Mouse (Mus musculus) cerebellum, postnatal 14 days (tissue): ENCODE measurements around the gene Gm20708.
"Not testable (repeated sequence)": the region's sequence is repeated elsewhere in the genome, so short reads cannot be mapped to it uniquely, and the experiment has no call there.

Experiments used
- DNase-seq, 2 experiments: peaks; one replicate each; pipeline ENCODE4 v3.0.0; 2021; ENCODE audit warnings: mixed read lengths in 2 of 2

Gm20708 gene

GRCm38 (mm10) chr11:117814704-117815366, 5.4 kb downstream of the Gm20708 start:
- DNase-seq, result no peak

GRCm38 (mm10) chr11:117815850-117816249, 6.4 kb downstream of the Gm20708 start:
- DNase-seq, result not testable (repeated sequence)

GRCm38 (mm10) chr11:117816389-117816996, 7.0 kb downstream of the Gm20708 start:
- no peak for DNase-seq

GRCm38 (mm10) chr11:117819095-117819494, 9.6 kb downstream of the Gm20708 start:
- DNase-seq, result peak in 1 of 2 experiments; percentile 38

GRCm38 (mm10) chr11:117820173-117820572, 10.7 kb downstream of the Gm20708 start:
- DNase-seq, result no peak

GRCm38 (mm10) chr11:117821868-117822267, 12.4 kb downstream of the Gm20708 start:
- no peak for DNase-seq

- DNase-seq, result no peak
Observed at GRCm38 (mm10) chr11:117822728-117823241, 13.3 kb downstream of the Gm20708 start.

GRCm38 (mm10) chr11:117823411-117823810, 13.9 kb downstream of the Gm20708 start:
- DNase-seq, result no peak

GRCm38 (mm10) chr11:117824060-117824969, 14.8 kb downstream of the Gm20708 start:
- peak; percentile 86 for DNase-seq

GRCm38 (mm10) chr11:117825333-117826101, 16.0 kb downstream of the Gm20708 start, which contains the start of the genes Afmid and Tk1:
TSS of gene Afmid (plus strand) at chr11:117825924.
TSS of gene Tk1 (minus strand) at chr11:117826092.
- peak; percentile 35 to 52 for DNase-seq

GRCm38 (mm10) chr11:117826164-117826563, 16.7 kb downstream of the Gm20708 start:
- no peak for DNase-seq

GRCm38 (mm10) chr11:117826916-117827315, 17.4 kb downstream of the Gm20708 start:
- DNase-seq, result no peak

- DNase-seq, result no peak
Observed at GRCm38 (mm10) chr11:117827386-117827785, 17.9 kb downstream of the Gm20708 start.

- DNase-seq, result peak in 1 of 2 experiments; percentile 49
Observed at GRCm38 (mm10) chr11:117828149-117828887, 18.9 kb downstream of the Gm20708 start.

GRCm38 (mm10) chr11:117828888-117829604, 19.6 kb downstream of the Gm20708 start:
- DNase-seq, result peak; percentile 43 to 44

GRCm38 (mm10) chr11:117829671-117830215, 20.3 kb downstream of the Gm20708 start:
- no peak for DNase-seq

- DNase-seq, result no peak
Observed at GRCm38 (mm10) chr11:117830401-117830800, 20.9 kb downstream of the Gm20708 start.

GRCm38 (mm10) chr11:117832086-117832969, 22.9 kb downstream of the Gm20708 start:
- DNase-seq, result peak; percentile 47 to 74

- DNase-seq, result not testable (repeated sequence)
Observed at GRCm38 (mm10) chr11:117833509-117833908, 24.0 kb downstream of the Gm20708 start.
